Mouse (Mus musculus) layer of hippocampus, adult 2 months (tissue): ENCODE measurements around the gene Zfp579. TPM values are rescaled to one million over a fixed set of nuclear protein-coding genes. Genes with fewer than 3 reads are reported as not detected.

Source experiments
- DNase-seq, 2 experiments: peaks; one replicate each; pipeline ENCODE4 v3.0.0; 2022; ENCODE audit warnings: low spot score in 2 of 2
- H3K27ac ChIP-seq: fragments of 200-600 bp; 2 replicates; pipeline ENCODE4 v1.8.1; 2022
- H3K4me3 ChIP-seq: fragments of 200-600 bp; 2 replicates; pipeline ENCODE4 v1.8.1; 2022; ENCODE audit warnings: mild to moderate bottlenecking
- CTCF ChIP-seq: fragments of 200-600 bp; conservative IDR thresholded peaks from 2 replicates; pipeline ENCODE4 v1.8.1; 2022; ENCODE audit warnings: antibody characterized with exemption, mild to moderate bottlenecking, moderate library complexity
- total RNA-seq, 2 experiments: library from RNA; stranded (reverse); gene quantifications; 2 replicates each; pipeline ENCODE4 v1.2.3; 2021

Zfp579 gene
- total RNA-seq, 2 experiments from 2014 or later, result 29.7 to 35.6 TPM

- no peak overlapping the region for H3K4me3 ChIP-seq
- TF ChIP-seq CTCF, result no peak
- no peak for DNase-seq
- no peak overlapping the region for H3K27ac ChIP-seq
Measured at GRCm38 (mm10) chr7:4971710-4972109, 24.2 kb downstream of the Zfp579 start.

- Histone ChIP-seq H3K27ac (no peak within 1 kb of the TSS), H3K4me3 (no peak within 1 kb of the TSS)
- TF ChIP-seq CTCF, result no peak
- no peak for DNase-seq
Measured at GRCm38 (mm10) chr7:4971068-4971467, 24.9 kb downstream of the Zfp579 start, which contains the start of gene Sbk3. Gene Sbk3, minus strand, starts transcription at chr7:4971168.

- no peak for TF ChIP-seq CTCF
- Histone ChIP-seq H3K4me3 (no peak overlapping the region), H3K27ac (no peak overlapping the region)
- no peak for DNase-seq
Measured at GRCm38 (mm10) chr7:4964988-4965387, 31.0 kb downstream of the Zfp579 start.

GRCm38 (mm10) chr7:4964272-4964671, 31.7 kb downstream of the Zfp579 start, which contains the start of gene Sbk2:
Gene Sbk2, minus strand, starts transcription at chr7:4964406.
- peak; percentile 63 to 80 for DNase-seq
- peak; percentile 91 for TF ChIP-seq CTCF
- no peak within 1 kb of the TSS for H3K27ac ChIP-seq

GRCm38 (mm10) chr7:4963527-4963926, 32.4 kb downstream of the Zfp579 start:
- H3K27ac ChIP-seq, result no peak overlapping the region
- H3K4me3 ChIP-seq, result no peak overlapping the region
- TF ChIP-seq CTCF, result peak; percentile 19; the same call in 1 of the 2 replicates
- DNase-seq, result no peak

More at GRCm38 (mm10) chr7:4964272-4964671, 31.7 kb downstream of the Zfp579 start, which contains the start of gene Sbk2:
- no peak within 1 kb of the TSS for H3K4me3 ChIP-seq

- Histone ChIP-seq H3K27ac (no peak overlapping the region), H3K4me3 (no peak overlapping the region)
- TF ChIP-seq CTCF, result no peak
- DNase-seq, result no peak
Measured at GRCm38 (mm10) chr7:4957361-4957760, 38.6 kb downstream of the Zfp579 start.

GRCm38 (mm10) chr7:4953815-4954445, 42.0 kb downstream of the Zfp579 start:
- no peak for DNase-seq

GRCm38 (mm10) chr7:4950561-4951342, 45.2 kb downstream of the Zfp579 start:
- no peak for TF ChIP-seq CTCF
- Histone ChIP-seq H3K4me3 (no peak overlapping the region), H3K27ac (no peak overlapping the region)
- DNase-seq, result no peak

More at GRCm38 (mm10) chr7:4953815-4954445, 42.0 kb downstream of the Zfp579 start:
- no peak for TF ChIP-seq CTCF
- no peak overlapping the region for H3K4me3 ChIP-seq
- no peak overlapping the region for H3K27ac ChIP-seq

- H3K4me3 ChIP-seq, result no peak overlapping the region
- no peak for TF ChIP-seq CTCF
- no peak for DNase-seq
- H3K27ac ChIP-seq, result no peak overlapping the region
Measured at GRCm38 (mm10) chr7:4948386-4948785, 47.6 kb downstream of the Zfp579 start.

- Histone ChIP-seq H3K4me3 (no peak overlapping the region), H3K27ac (no peak overlapping the region)
- TF ChIP-seq CTCF, result no peak
- no peak for DNase-seq
Measured at GRCm38 (mm10) chr7:4947855-4948254, 48.1 kb downstream of the Zfp579 start.

- H3K4me3 ChIP-seq, result peak overlapping the region; percentile 54
- peak; percentile 94 for DNase-seq
- peak; percentile 100 for TF ChIP-seq CTCF
- peak overlapping the region; percentile 64 for H3K27ac ChIP-seq
Measured at GRCm38 (mm10) chr7:4943223-4943815, 52.6 kb downstream of the Zfp579 start.

- Histone ChIP-seq H3K4me3 (no peak overlapping the region), H3K27ac (no peak overlapping the region)
- TF ChIP-seq CTCF, result no peak
- DNase-seq, result no peak
Measured at GRCm38 (mm10) chr7:4942673-4943072, 53.3 kb downstream of the Zfp579 start.

- peak in 1 of 2 experiments; percentile 85 for DNase-seq
- Histone ChIP-seq H3K4me3 (no peak overlapping the region), H3K27ac (no peak overlapping the region)
- TF ChIP-seq CTCF, result peak; percentile 96
Measured at GRCm38 (mm10) chr7:4940068-4940479, 55.9 kb downstream of the Zfp579 start.

- H3K4me3 ChIP-seq, result no peak overlapping the region
- no peak overlapping the region for H3K27ac ChIP-seq
- peak; percentile 96; the same call in 1 of the 2 replicates for TF ChIP-seq CTCF
- peak in 1 of 2 experiments; percentile 70 for DNase-seq
Measured at GRCm38 (mm10) chr7:4938456-4938855, 57.5 kb downstream of the Zfp579 start.
